Mouse (Mus musculus) heart, embryonic 12.5 days (tissue): Measurements from ENCODE around the gene E130308A19Rik. TPM values are rescaled to one million over a fixed set of nuclear protein-coding genes. Genes with fewer than 3 reads are reported as not detected.
A peak's percentile ranks its signal among the peaks of the same experiment; 100 is the strongest.

Experiments used
- ATAC-seq: fragments of 200-750 bp; cut with Nextera tagmentation; 2 replicates; pipeline ENCODE4 v1.8.0; 2017; ENCODE audit warnings: moderate TSS enrichment, moderate library complexity; ENCODE audit not compliant: insufficient number of reproducible peaks, low FRiP score
- H3K27ac ChIP-seq: fragments of 300-500 bp; sonication (generic); 2 replicates; pipeline ENCODE4 v1.5.1; 2016; ENCODE audit warnings: mild to moderate bottlenecking, moderate library complexity; ENCODE audit not compliant: poor library complexity, severe bottlenecking
- H3K27me3 ChIP-seq: fragments of 300-500 bp; sonication (generic); replicated peaks from 2 replicates; pipeline ENCODE4 v1.6.1; 2016; ENCODE audit warnings: mild to moderate bottlenecking, moderate library complexity
- H3K36me3 ChIP-seq: fragments of 300-500 bp; sonication (generic); 2 replicates; pipeline ENCODE4 v1.6.1; 2016; ENCODE audit warnings: mild to moderate bottlenecking, moderate library complexity
- H3K4me1 ChIP-seq: fragments of 300-500 bp; sonication (generic); replicated peaks from 2 replicates; pipeline ENCODE4 v1.6.1; 2016; ENCODE audit warnings: mild to moderate bottlenecking
- H3K4me2 ChIP-seq: fragments of 300-500 bp; sonication (generic); 2 replicates; pipeline ENCODE4 v1.6.1; 2016; ENCODE audit warnings: mild to moderate bottlenecking, moderate library complexity
- H3K4me3 ChIP-seq: fragments of 300-500 bp; sonication (generic); 2 replicates; pipeline ENCODE4 v1.5.1; 2016; ENCODE audit warnings: mild to moderate bottlenecking
- H3K9ac ChIP-seq: fragments of 300-500 bp; sonication (generic); 2 replicates; pipeline ENCODE4 v1.6.1; 2016; ENCODE audit warnings: mild to moderate bottlenecking, moderate library complexity
- H3K9me3 ChIP-seq: fragments of 300-500 bp; sonication (generic); replicated peaks from 2 replicates; pipeline ENCODE4 v1.6.1; 2016; ENCODE audit warnings: mild to moderate bottlenecking, moderate library complexity
- whole genome bisulfite sequencing: fragments of 180-500 bp; shearing (Covaris S2); methylation state at CpG from one replicate; pipeline ENCODE4 v1.1.7; 2016; 5-methylcytosine and 5-hydroxymethylcytosine counted together
- polyA plus RNA-seq: library from polyadenylated mRNA; unstranded; fragments of >200 nt; fragmentation: Nextera tagmentation; extraction: Ambion mirVana; gene quantifications from 2 replicates; pipeline ENCODE4 v1.2.1, GENCODE M21; 2016

Gene E130308A19Rik
- polyA plus RNA-seq, 1 experiment from 2014 or later, result 30.1 TPM

GRCm38 (mm10) chr4:59728839-59729238 lies 102.8 kb downstream of the E130308A19Rik start:
- Histone ChIP-seq H3K9ac (no peak overlapping the region), H3K4me1 (no peaks in the 10 kb centered on the region), H3K9me3 (no peaks in the 10 kb centered on the region), H3K4me2 (no peak overlapping the region), H3K27ac (no peak overlapping the region), H3K27me3 (no peaks in the 10 kb centered on the region), H3K36me3 (no peaks in the 10 kb centered on the region), H3K4me3 (no peak overlapping the region)
- 83% methylated on average over 2 of the region's 2 CpGs for WGBS
- ATAC-seq, result no peak

- Histone ChIP-seq H3K9ac (no peak overlapping the region), H3K27me3 (no peaks in the 10 kb centered on the region), H3K36me3 (peaks cover 4% of the 10 kb centered on the region; the same call in 1 of the 2 replicates), H3K4me2 (no peak overlapping the region), H3K9me3 (no peaks in the 10 kb centered on the region; the same call in 1 of the 2 replicates), H3K4me3 (no peak overlapping the region), H3K27ac (no peak overlapping the region), H3K4me1 (no peaks in the 10 kb centered on the region)
- 74% methylated on average over 7 of the region's 7 CpGs for WGBS
- ATAC-seq, result no peak
Observed at GRCm38 (mm10) chr4:59731544-59731943, 105.5 kb downstream of the E130308A19Rik start.

- H3K27ac ChIP-seq, result no peak overlapping the region
- WGBS, result 93% methylated on average over 4 of the region's 4 CpGs
- H3K4me1 ChIP-seq, result peaks cover 4% of the 10 kb centered on the region; the same call in 1 of the 2 replicates
- H3K9ac ChIP-seq, result no peak overlapping the region
- peaks cover 13% of the 10 kb centered on the region for H3K36me3 ChIP-seq
- no peak for ATAC-seq
- no peaks in the 10 kb centered on the region; the same call in 1 of the 2 replicates for H3K9me3 ChIP-seq
- H3K27me3 ChIP-seq, result no peaks in the 10 kb centered on the region
- no peak overlapping the region for H3K4me3 ChIP-seq
- H3K4me2 ChIP-seq, result no peak overlapping the region
Observed at GRCm38 (mm10) chr4:59739321-59739720, 113.3 kb downstream of the E130308A19Rik start.

GRCm38 (mm10) chr4:59739882-59740281 lies 113.9 kb downstream of the E130308A19Rik start:
- Histone ChIP-seq H3K4me1 (peaks cover 8% of the 10 kb centered on the region; the same call in 1 of the 2 replicates), H3K27ac (no peak overlapping the region), H3K36me3 (peaks cover 13% of the 10 kb centered on the region), H3K4me3 (no peak overlapping the region), H3K27me3 (no peaks in the 10 kb centered on the region), H3K9me3 (no peaks in the 10 kb centered on the region; the same call in 1 of the 2 replicates), H3K4me2 (no peak overlapping the region), H3K9ac (no peak overlapping the region)
- no peak for ATAC-seq
- WGBS, result 88% methylated on average over 2 of the region's 2 CpGs

GRCm38 (mm10) chr4:59753491-59754140 lies 127.6 kb downstream of the E130308A19Rik start:
- WGBS, result 71% methylated on average over 13 of the region's 13 CpGs
- peaks cover 12% of the 10 kb centered on the region for H3K36me3 ChIP-seq
- no peak overlapping the region for H3K4me2 ChIP-seq
- no peak overlapping the region for H3K27ac ChIP-seq
- no peaks in the 10 kb centered on the region for H3K27me3 ChIP-seq
- no peak for ATAC-seq
- H3K4me3 ChIP-seq, result no peak overlapping the region
- no peaks in the 10 kb centered on the region for H3K9me3 ChIP-seq
- H3K9ac ChIP-seq, result 0 out of 2 replicates have a peak overlapping the region, but pooled peaks have one; percentile 11
- H3K4me1 ChIP-seq, result peaks cover 10% of the 10 kb centered on the region

- no peaks in the 10 kb centered on the region for H3K27me3 ChIP-seq
- 74% methylated on average over 9 of the region's 9 CpGs for WGBS
- H3K36me3 ChIP-seq, result peaks cover 12% of the 10 kb centered on the region
- ATAC-seq, result no peak
- no peaks in the 10 kb centered on the region for H3K9me3 ChIP-seq
- no peak overlapping the region for H3K4me3 ChIP-seq
- H3K4me1 ChIP-seq, result peaks cover 15% of the 10 kb centered on the region
- H3K27ac ChIP-seq, result no peak overlapping the region
- no peak overlapping the region for H3K9ac ChIP-seq
- no peak overlapping the region for H3K4me2 ChIP-seq
Observed at GRCm38 (mm10) chr4:59756332-59757082, 130.5 kb downstream of the E130308A19Rik start.

GRCm38 (mm10) chr4:59757452-59758435 lies 131.7 kb downstream of the E130308A19Rik start:
- Histone ChIP-seq H3K4me2 (no peak overlapping the region), H3K4me3 (no peak overlapping the region), H3K9ac (no peak overlapping the region), H3K27ac (no peak overlapping the region), H3K36me3 (peaks cover 4% of the 10 kb centered on the region), H3K27me3 (no peaks in the 10 kb centered on the region), H3K4me1 (peaks cover 15% of the 10 kb centered on the region), H3K9me3 (no peaks in the 10 kb centered on the region)
- WGBS, result 77% methylated on average over 12 of the region's 12 CpGs
- no peak for ATAC-seq

- peaks cover 14% of the 10 kb centered on the region for H3K4me1 ChIP-seq
- no peak overlapping the region for H3K4me2 ChIP-seq
- H3K9ac ChIP-seq, result no peak overlapping the region
- no peak overlapping the region for H3K4me3 ChIP-seq
- WGBS, result 69% methylated on average over 4 of the region's 4 CpGs
- no peak overlapping the region for H3K27ac ChIP-seq
- H3K9me3 ChIP-seq, result no peaks in the 10 kb centered on the region
- no peaks in the 10 kb centered on the region for H3K27me3 ChIP-seq
- no peaks in the 10 kb centered on the region for H3K36me3 ChIP-seq
- ATAC-seq, result no peak
Observed at GRCm38 (mm10) chr4:59760016-59760415, 134.0 kb downstream of the E130308A19Rik start.

- H3K9ac ChIP-seq, result no peak overlapping the region
- H3K4me3 ChIP-seq, result no peak overlapping the region
- WGBS, result 58% methylated on average over 10 of the region's 10 CpGs
- H3K4me1 ChIP-seq, result peaks cover 22% of the 10 kb centered on the region
- no peak overlapping the region for H3K4me2 ChIP-seq
- no peaks in the 10 kb centered on the region for H3K36me3 ChIP-seq
- H3K27me3 ChIP-seq, result no peaks in the 10 kb centered on the region
- no peak overlapping the region for H3K27ac ChIP-seq
- no peak for ATAC-seq
- no peaks in the 10 kb centered on the region for H3K9me3 ChIP-seq
Observed at GRCm38 (mm10) chr4:59760636-59761364, 134.8 kb downstream of the E130308A19Rik start.

GRCm38 (mm10) chr4:59761365-59761729 lies 135.3 kb downstream of the E130308A19Rik start:
- Histone ChIP-seq H3K4me1 (peaks cover 24% of the 10 kb centered on the region), H3K9me3 (no peaks in the 10 kb centered on the region), H3K36me3 (no peaks in the 10 kb centered on the region), H3K27me3 (no peaks in the 10 kb centered on the region), H3K4me2 (no peak overlapping the region), H3K9ac (no peak overlapping the region), H3K4me3 (no peak overlapping the region), H3K27ac (no peak overlapping the region)
- ATAC-seq, result no peak
- 74% methylated on average over 4 of the region's 4 CpGs for WGBS
